Mouse (Mus musculus) heart, embryonic 12.5 days (tissue): ENCODE data around the gene Kif3b. TPM values are rescaled to one million over a fixed set of nuclear protein-coding genes. Genes with fewer than 3 reads are reported as not detected.
"Not testable (repeated sequence)": the region's sequence is repeated elsewhere in the genome, so short reads cannot be mapped to it uniquely, and the experiment has no call there.

Experiments
- ATAC-seq: fragments of 200-750 bp; cut with Nextera tagmentation; 2 replicates; pipeline ENCODE4 v1.8.0; 2017; ENCODE audit warnings: moderate TSS enrichment, moderate library complexity; ENCODE audit not compliant: insufficient number of reproducible peaks, low FRiP score
- H3K27ac ChIP-seq: fragments of 300-500 bp; sonication (generic); 2 replicates; pipeline ENCODE4 v1.5.1; 2016; ENCODE audit warnings: mild to moderate bottlenecking, moderate library complexity; ENCODE audit not compliant: poor library complexity, severe bottlenecking
- H3K27me3 ChIP-seq: fragments of 300-500 bp; sonication (generic); replicated peaks from 2 replicates; pipeline ENCODE4 v1.6.1; 2016; ENCODE audit warnings: mild to moderate bottlenecking, moderate library complexity
- H3K36me3 ChIP-seq: fragments of 300-500 bp; sonication (generic); 2 replicates; pipeline ENCODE4 v1.6.1; 2016; ENCODE audit warnings: mild to moderate bottlenecking, moderate library complexity
- H3K4me1 ChIP-seq: fragments of 300-500 bp; sonication (generic); replicated peaks from 2 replicates; pipeline ENCODE4 v1.6.1; 2016; ENCODE audit warnings: mild to moderate bottlenecking
- H3K4me2 ChIP-seq: fragments of 300-500 bp; sonication (generic); 2 replicates; pipeline ENCODE4 v1.6.1; 2016; ENCODE audit warnings: mild to moderate bottlenecking, moderate library complexity
- H3K4me3 ChIP-seq: fragments of 300-500 bp; sonication (generic); 2 replicates; pipeline ENCODE4 v1.5.1; 2016; ENCODE audit warnings: mild to moderate bottlenecking
- H3K9ac ChIP-seq: fragments of 300-500 bp; sonication (generic); 2 replicates; pipeline ENCODE4 v1.6.1; 2016; ENCODE audit warnings: mild to moderate bottlenecking, moderate library complexity
- H3K9me3 ChIP-seq: fragments of 300-500 bp; sonication (generic); replicated peaks from 2 replicates; pipeline ENCODE4 v1.6.1; 2016; ENCODE audit warnings: mild to moderate bottlenecking, moderate library complexity
- WGBS: fragments of 180-500 bp; shearing (Covaris S2); methylation state at CpG from one replicate; pipeline ENCODE4 v1.1.7; 2016; 5-methylcytosine and 5-hydroxymethylcytosine counted together
- polyA plus RNA-seq: library from polyadenylated mRNA; unstranded; fragments of >200 nt; fragmentation: Nextera tagmentation; extraction: Ambion mirVana; gene quantifications from 2 replicates; pipeline ENCODE4 v1.2.1, GENCODE M21; 2016

The Kif3b gene
- 5.0 and 5.5 TPM in 2 replicates for polyA plus RNA-seq

DNA sequence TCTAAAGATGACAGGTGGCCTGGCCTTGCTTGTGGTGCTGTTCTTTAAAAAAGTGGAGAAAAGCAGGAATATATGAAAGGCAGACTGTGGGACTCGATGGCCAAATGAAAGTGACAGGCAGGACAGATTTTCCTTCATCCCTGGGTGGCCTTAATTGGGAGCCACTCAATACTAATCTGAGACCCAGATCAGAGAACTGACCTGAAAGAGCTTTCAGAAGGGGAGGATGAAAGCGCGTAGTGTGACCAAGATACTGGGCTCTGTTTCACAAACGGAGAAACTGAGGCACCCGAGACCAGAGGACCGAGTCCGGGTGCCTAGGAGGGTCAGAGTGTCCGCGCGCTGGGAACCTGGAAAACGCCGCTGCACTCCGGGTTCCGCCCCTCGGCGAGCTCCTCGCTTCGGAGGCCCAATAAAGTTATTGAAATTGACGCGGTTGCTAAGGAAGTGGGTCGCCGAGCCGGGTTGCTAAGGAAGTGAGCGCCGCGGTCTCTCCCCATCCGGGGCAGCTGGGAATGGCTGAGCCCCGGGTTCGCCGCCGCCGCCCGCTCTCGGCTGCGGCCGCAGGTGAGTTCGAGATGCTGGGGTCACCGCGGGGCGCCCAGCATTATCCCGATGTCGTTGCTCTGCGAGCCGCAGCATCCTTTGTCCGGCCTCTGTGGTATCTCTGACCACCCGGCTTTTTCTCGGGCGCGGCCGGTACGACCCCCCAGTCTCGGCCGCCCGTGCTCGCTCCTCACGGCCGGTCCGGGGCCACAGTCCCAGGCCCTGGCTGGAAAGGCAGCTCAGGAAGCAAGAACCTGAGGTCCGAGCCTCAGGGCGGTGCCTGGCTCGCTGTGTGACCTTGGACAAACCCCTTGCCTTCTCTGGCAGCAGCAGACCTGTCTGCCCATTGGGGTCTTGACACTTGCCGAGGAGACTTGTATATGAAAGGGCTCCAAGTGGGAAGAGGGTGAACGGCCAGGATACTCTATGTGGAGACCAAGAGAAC is at the start of gene Kif3b:
Kif3b (plus strand) TSS at position 476 of the 991 bp plus-strand sequence.
- 0 out of 2 replicates have a peak, but pooled peaks cover 3% of the 10 kb centered on the region for H3K36me3 ChIP-seq
- peak within 1 kb of the TSS; percentile 80 for H3K4me3 ChIP-seq
- H3K4me1 ChIP-seq, result peaks cover 20% of the 10 kb centered on the region
- no peaks in the 10 kb centered on the region for H3K27me3 ChIP-seq
- H3K27ac ChIP-seq, result no peak within 1 kb of the TSS
- H3K4me2 ChIP-seq, result peak within 1 kb of the TSS; percentile 83
- H3K9me3 ChIP-seq, result no peaks in the 10 kb centered on the region
- under 1% methylated on average over 63 of the region's 63 CpGs for WGBS
- H3K9ac ChIP-seq, result peak within 1 kb of the TSS; percentile 90
- peak; percentile 90 for ATAC-seq

- peak overlapping the region; percentile 65 for H3K4me3 ChIP-seq
- H3K4me2 ChIP-seq, result peak overlapping the region; percentile 90
- peaks cover 27% of the 10 kb centered on the region; the same call in 1 of the 2 replicates for H3K36me3 ChIP-seq
- no peaks in the 10 kb centered on the region for H3K27me3 ChIP-seq
- no peaks in the 10 kb centered on the region for H3K9me3 ChIP-seq
- peak overlapping the region; percentile 89 for H3K9ac ChIP-seq
- WGBS, result 60% methylated on average over 6 of the region's 6 CpGs
- peaks cover 37% of the 10 kb centered on the region for H3K4me1 ChIP-seq
- no peak for ATAC-seq
- no peak overlapping the region for H3K27ac ChIP-seq
Observed at GRCm38 (mm10) chr2:153242156-153242555, 49.1 kb upstream of the Kif3b start.

DNA sequence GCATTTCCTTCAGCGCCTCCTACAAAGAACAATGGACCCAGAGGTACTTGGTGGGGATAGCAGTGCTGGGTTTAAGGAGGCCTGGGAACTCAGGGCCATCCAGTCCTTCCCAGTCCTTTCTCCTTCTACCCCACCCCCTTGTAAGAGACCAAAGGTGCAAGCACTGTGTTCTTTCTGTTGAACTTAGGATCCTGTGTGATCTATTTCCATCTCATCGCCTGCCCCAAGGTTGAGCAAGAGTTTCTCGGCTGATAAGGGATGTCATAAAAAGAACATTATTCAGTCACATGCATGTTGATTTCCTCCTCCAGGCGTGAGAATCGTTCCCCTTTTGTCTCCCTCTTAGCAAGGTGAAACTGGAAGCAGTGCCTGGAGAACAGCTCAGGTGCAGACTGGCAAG is 41.5 kb upstream of the Kif3b start:
- H3K4me2 ChIP-seq, result no peak overlapping the region
- H3K4me1 ChIP-seq, result no peaks in the 10 kb centered on the region
- WGBS, result 83% methylated on average over 5 of the region's 5 CpGs
- H3K9me3 ChIP-seq, result no peaks in the 10 kb centered on the region
- H3K9ac ChIP-seq, result no peak overlapping the region
- no peaks in the 10 kb centered on the region for H3K27me3 ChIP-seq
- peaks cover 60% of the 10 kb centered on the region for H3K36me3 ChIP-seq
- H3K27ac ChIP-seq, result no peak overlapping the region
- no peak overlapping the region for H3K4me3 ChIP-seq
- no peak for ATAC-seq

GRCm38 (mm10) chr2:153256604-153257003 is 34.6 kb upstream of the Kif3b start:
- no peak overlapping the region for H3K4me2 ChIP-seq
- H3K36me3 ChIP-seq, result peaks cover 34% of the 10 kb centered on the region
- no peak overlapping the region for H3K9ac ChIP-seq
- peaks cover 21% of the 10 kb centered on the region for H3K4me1 ChIP-seq
- H3K9me3 ChIP-seq, result no peaks in the 10 kb centered on the region
- ATAC-seq, result no peak
- WGBS, result 73% methylated on average over 2 of the region's 2 CpGs
- no peak overlapping the region for H3K4me3 ChIP-seq
- H3K27me3 ChIP-seq, result no peaks in the 10 kb centered on the region
- no peak overlapping the region for H3K27ac ChIP-seq

GRCm38 (mm10) chr2:153259030-153259863 is 32.0 kb upstream of the Kif3b start:
- Histone ChIP-seq H3K4me2 (no peak overlapping the region), H3K36me3 (peaks cover 44% of the 10 kb centered on the region), H3K4me1 (peaks cover 21% of the 10 kb centered on the region), H3K9me3 (no peaks in the 10 kb centered on the region), H3K4me3 (no peak overlapping the region), H3K27me3 (no peaks in the 10 kb centered on the region), H3K9ac (no peak overlapping the region), H3K27ac (no peak overlapping the region)
- 49% methylated on average over 12 of the region's 12 CpGs for WGBS
- no peak for ATAC-seq

DNA sequence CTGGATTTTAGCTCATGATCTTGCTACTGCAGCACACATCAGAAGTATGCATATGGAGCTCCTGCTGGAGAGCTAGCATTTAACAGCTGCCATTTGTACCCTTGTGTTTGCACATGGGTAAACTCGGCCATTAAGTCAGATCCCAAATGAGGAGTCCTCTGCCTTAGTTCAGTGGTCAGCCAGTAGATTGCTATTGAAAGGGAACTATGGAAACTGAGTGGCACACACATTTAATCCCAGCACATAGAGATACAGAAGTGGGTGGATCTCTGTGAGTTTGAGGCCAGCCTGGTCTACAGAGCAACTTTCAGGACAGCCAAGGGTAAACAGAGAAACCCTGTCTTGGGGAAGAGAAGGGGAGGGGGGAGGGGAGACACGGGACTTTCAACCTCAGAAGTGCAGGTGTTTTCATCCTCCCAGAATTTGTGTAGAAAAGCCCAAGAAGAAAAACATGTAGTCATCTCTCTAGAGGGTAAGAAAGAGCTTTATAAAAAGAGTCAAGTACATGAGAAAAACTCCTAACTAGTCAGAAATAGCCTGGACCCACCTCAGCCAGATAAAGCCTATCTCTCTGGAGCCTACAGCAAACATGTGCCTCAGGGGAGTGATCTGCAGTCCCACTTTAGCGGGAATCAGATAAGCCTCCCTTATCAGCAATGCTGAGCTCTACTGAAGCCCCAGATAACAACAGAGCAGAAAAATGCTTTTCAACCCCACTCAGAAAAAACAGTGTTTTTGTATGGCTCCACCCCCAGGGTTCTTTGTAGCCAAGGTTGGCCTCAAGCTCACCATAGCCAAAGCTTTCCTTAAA is 31.1 kb upstream of the Kif3b start:
- peaks cover 49% of the 10 kb centered on the region for H3K36me3 ChIP-seq

GRCm38 (mm10) chr2:153263053-153263452 is 28.2 kb upstream of the Kif3b start:
- 87% methylated on average over 5 of the region's 7 CpGs for WGBS
- ATAC-seq, result no peak
- peaks cover 21% of the 10 kb centered on the region for H3K4me1 ChIP-seq
- H3K9ac ChIP-seq, result no peak overlapping the region
- peaks cover 66% of the 10 kb centered on the region for H3K36me3 ChIP-seq
- H3K4me3 ChIP-seq, result no peak overlapping the region
- H3K27me3 ChIP-seq, result no peaks in the 10 kb centered on the region
- H3K4me2 ChIP-seq, result no peak overlapping the region
- no peaks in the 10 kb centered on the region for H3K9me3 ChIP-seq
- no peak overlapping the region for H3K27ac ChIP-seq

More for the DNA sequence above, 31.1 kb upstream of the Kif3b start:
- no peak for ATAC-seq
- no peak overlapping the region for H3K4me2 ChIP-seq
- no peak overlapping the region for H3K4me3 ChIP-seq
- peaks cover 21% of the 10 kb centered on the region for H3K4me1 ChIP-seq
- no peak overlapping the region for H3K9ac ChIP-seq
- WGBS, result 17% methylated on average over 3 of the region's 3 CpGs
- H3K27ac ChIP-seq, result no peak overlapping the region
- H3K9me3 ChIP-seq, result no peaks in the 10 kb centered on the region
- H3K27me3 ChIP-seq, result no peaks in the 10 kb centered on the region

- no peak for ATAC-seq
- Histone ChIP-seq H3K9ac (no peak overlapping the region), H3K27me3 (no peaks in the 10 kb centered on the region), H3K4me3 (no peak overlapping the region), H3K36me3 (peaks cover 43% of the 10 kb centered on the region), H3K4me2 (no peak overlapping the region), H3K27ac (no peak overlapping the region), H3K4me1 (peaks cover 4% of the 10 kb centered on the region), H3K9me3 (no peaks in the 10 kb centered on the region)
- WGBS, result 82% methylated on average over 2 of the region's 2 CpGs
Observed at GRCm38 (mm10) chr2:153267331-153267730, 23.9 kb upstream of the Kif3b start.

GRCm38 (mm10) chr2:153270231-153270915 is 20.8 kb upstream of the Kif3b start:
- Histone ChIP-seq H3K4me1 (peaks cover 12% of the 10 kb centered on the region), H3K36me3 (peaks cover 16% of the 10 kb centered on the region)
- not testable (repeated sequence) for H3K9ac ChIP-seq, H3K27ac ChIP-seq, H3K27me3 ChIP-seq, H3K4me2 ChIP-seq, H3K9me3 ChIP-seq, H3K4me3 ChIP-seq
- peak; percentile 29; the same call in 1 of the 2 replicates for ATAC-seq
- 58% methylated on average over 8 of the region's 8 CpGs for WGBS
